Mouse (Mus musculus): ENCODE data around the gene Elovl6.

GRCm38 (mm10) chr3:129535444-129535843 is 3.3 kb downstream of the Elovl6 start:
- TF ChIP-seq TAL1 (IDR thresholded peaks at IDR 0.05; ENCODE audit: low read length) (no peak), GATA1 (IDR thresholded peaks at IDR 0.05; ENCODE audit: low read length) (no peak)

All from erythroblast, embryonic 14.5 days (primary cell).